Mouse (Mus musculus): ENCODE data around the gene Kcnma1.

DNA sequence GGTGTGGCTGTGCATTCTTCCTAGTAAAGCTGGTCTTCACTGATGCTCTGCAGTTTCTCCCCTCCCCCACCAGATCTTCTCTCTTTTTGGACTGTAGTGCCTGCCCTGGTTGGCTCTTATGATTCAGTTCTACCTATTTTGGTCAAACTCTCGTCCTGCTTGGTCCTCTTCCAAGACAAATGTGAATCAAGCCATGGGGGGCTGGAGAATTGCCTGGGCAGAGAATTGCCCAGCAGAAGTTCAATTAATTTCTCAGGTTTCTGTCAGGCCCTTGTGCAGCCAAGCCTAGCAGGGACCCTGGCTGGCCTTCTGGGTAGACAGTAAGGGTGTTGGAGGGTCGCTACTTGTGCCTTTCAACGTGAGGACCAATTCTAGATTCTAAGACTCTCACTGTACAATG, 17.9 kb upstream of the Kcnma1 start:
- no peak for TF ChIP-seq CTCF (IDR thresholded peaks at IDR 0.05)
- no peak for TF ChIP-seq EP300 (IDR thresholded peaks at IDR 0.05)

All from lung, postnatal 0 days (tissue).